Mouse (Mus musculus): Measurements from ENCODE around the gene Ets1. TPM values are rescaled to one million over a fixed set of nuclear protein-coding genes. Genes with fewer than 3 reads are reported as not detected.

Gene Ets1
- total and polyA plus RNA-seq, 3 experiments = 10.0 to 23.5 (median 19.8) TPM

GRCm38 (mm10) chr9:32615986-32616385 is 20.0 kb upstream of the Ets1 start:
- H3K4me3 ChIP-seq (replicated peaks in 1 of 3; ENCODE audit: low read depth in 2 of 3, low read length in 2 of 3, poor library complexity in 1 of 3) = peak overlapping the region in 1 of 3 experiments; percentile 21
- H3K4me1 ChIP-seq (ENCODE audit: control insufficient read depth in 1 of 2, insufficient read depth in 2 of 2) = peaks cover 35 to 69% of the 10 kb centered on the region in 2 experiments
- H3K4me2 ChIP-seq (ENCODE audit: insufficient read depth, low read depth, poor library complexity, severe bottlenecking) = peak overlapping the region; percentile 22; the same call in 1 of the 2 replicates
- in situ Hi-C loops (cut with MboI; ENCODE audit: low pct_ligation_motif_present, low pct_unique_long_range_greater_than_20kb, low sequenced_read_pairs) = loop anchor here (5.0 to 10.0 kb wide), 2 partner anchors 36 to 79 kb away; no protein-coding TSS in a partner anchor
- DNase-seq (ENCODE audit: extremely low read depth) = peak; percentile 49
- no peak overlapping the region for H3K27ac ChIP-seq (ENCODE audit: insufficient read depth, low read depth)
- dilution Hi-C loops (cut with MboI; ENCODE audit: extremely low pct_ligation_motif_present, extremely low pct_unique_long_range_greater_than_20kb, low sequenced_read_pairs) = no loop called here
- H3K9ac ChIP-seq (ENCODE audit: insufficient read depth, low read depth) = peak overlapping the region; percentile 6; the same call in 1 of the 2 replicates
- H3K36me3 ChIP-seq (replicated peaks in 1 of 2; ENCODE audit: control insufficient read depth in 1 of 2, insufficient read depth in 1 of 2, low read length in 1 of 2) = no peaks in the 10 kb centered on the region
- H3K79me2 ChIP-seq (replicated peaks; ENCODE audit: control insufficient read depth, extremely low read depth, insufficient read depth, poor library complexity, severe bottlenecking) = no peaks in the 10 kb centered on the region
- no peaks in the 10 kb centered on the region for H3K9me3 ChIP-seq (replicated peaks; ENCODE audit: low read length)
- no peaks in the 10 kb centered on the region for H3K27me3 ChIP-seq (replicated peaks)
- no peak for TF ChIP-seq CHD1 (IDR thresholded peaks at IDR 0.05; ENCODE audit: low read depth, low read length)
- TF ChIP-seq EP300 (IDR thresholded peaks at IDR 0.05; ENCODE audit: low read length) = no peak
- peak; percentile 94 for TF ChIP-seq BHLHE40 (IDR thresholded peaks at IDR 0.05; ENCODE audit: low read depth, low read length)
- no peak for TF ChIP-seq IRF4 (IDR thresholded peaks at IDR 0.05; ENCODE audit: low read depth, low read length)
- TF ChIP-seq MYC (IDR thresholded peaks at IDR 0.05; ENCODE audit: low read depth, low read length) = 0 out of 2 replicates have a peak, but pooled peaks have one; percentile 7

- dilution Hi-C loops (cut with MboI; ENCODE audit: extremely low pct_ligation_motif_present, extremely low pct_unique_long_range_greater_than_20kb, low sequenced_read_pairs) (no loop called here), in situ Hi-C loops (cut with MboI; ENCODE audit: low pct_ligation_motif_present, low pct_unique_long_range_greater_than_20kb, low sequenced_read_pairs) (loop anchor here (5.0 to 10.0 kb wide), 2 partner anchors 36 to 78 kb away; no protein-coding TSS in a partner anchor)
- H3K4me3 ChIP-seq (replicated peaks in 1 of 3; ENCODE audit: low read depth in 2 of 3, low read length in 2 of 3, poor library complexity in 1 of 3) = no peak overlapping the region
- peaks cover 32 to 62% of the 10 kb centered on the region in 2 experiments for H3K4me1 ChIP-seq (ENCODE audit: control insufficient read depth in 1 of 2, insufficient read depth in 2 of 2)
- H3K27me3 ChIP-seq (replicated peaks) = no peaks in the 10 kb centered on the region
- H3K4me2 ChIP-seq (ENCODE audit: insufficient read depth, low read depth, poor library complexity, severe bottlenecking) = no peak overlapping the region
- no peaks in the 10 kb centered on the region for H3K36me3 ChIP-seq (replicated peaks in 1 of 2; ENCODE audit: control insufficient read depth in 1 of 2, insufficient read depth in 1 of 2, low read length in 1 of 2)
- no peaks in the 10 kb centered on the region for H3K9me3 ChIP-seq (replicated peaks; ENCODE audit: low read length)
- no peaks in the 10 kb centered on the region for H3K79me2 ChIP-seq (replicated peaks; ENCODE audit: control insufficient read depth, extremely low read depth, insufficient read depth, poor library complexity, severe bottlenecking)
- peak overlapping the region; percentile 6; the same call in 1 of the 2 replicates for H3K9ac ChIP-seq (ENCODE audit: insufficient read depth, low read depth)
- no peak for DNase-seq (ENCODE audit: extremely low read depth)
- no peak overlapping the region for H3K27ac ChIP-seq (ENCODE audit: insufficient read depth, low read depth)
- TF ChIP-seq MAX (IDR thresholded peaks at IDR 0.05; ENCODE audit: low read length) = no peak
- no peak for TF ChIP-seq CTCF (conservative IDR thresholded peaks at IDR 0.05 in 1 of 2, IDR thresholded peaks at IDR 0.05 in 1 of 2; ENCODE audit: low read depth in 2 of 2, low read length in 2 of 2)
- no peak for TF ChIP-seq EP300 (IDR thresholded peaks at IDR 0.05; ENCODE audit: low read length)
- TF ChIP-seq E2F4 (IDR thresholded peaks at IDR 0.05; ENCODE audit: insufficient replicate concordance, low read depth, low read length) = no peak
- TF ChIP-seq TBP (conservative IDR thresholded peaks at IDR 0.05; ENCODE audit: low read depth, low read length) = no peak
- no peak for TF ChIP-seq MYC (IDR thresholded peaks at IDR 0.05; ENCODE audit: low read depth, low read length)
- no peak for TF ChIP-seq ELF1 (IDR thresholded peaks at IDR 0.05; ENCODE audit: low read depth, low read length)
- TF ChIP-seq SMC3 (IDR thresholded peaks at IDR 0.05; ENCODE audit: low read depth, low read length) = no peak
- TF ChIP-seq JUND (conservative IDR thresholded peaks at IDR 0.05; ENCODE audit: low read depth, low read length) = no peak
- TF ChIP-seq USF1 (IDR thresholded peaks at IDR 0.05; ENCODE audit: low read depth, low read length) = no peak
These were observed 19.2 kb upstream of the Ets1 start for GRCm38 (mm10) chr9:32616516-32617429.

All from CH12.LX (cell line).